Mouse (Mus musculus) lung, postnatal 0 days (tissue): ENCODE measurements around the gene Loxl3.

Experiments used
- CTCF ChIP-seq: IDR thresholded peaks from 2 replicates; pipeline ENCODE4 v1.5.1; 2016; ENCODE audit warnings: antibody characterized with exemption, mild to moderate bottlenecking
- EP300 ChIP-seq: IDR thresholded peaks from 2 replicates; pipeline ENCODE4 v1.6.1; 2016; ENCODE audit warnings: antibody characterized with exemption, mild to moderate bottlenecking, control low read depth

DNA sequence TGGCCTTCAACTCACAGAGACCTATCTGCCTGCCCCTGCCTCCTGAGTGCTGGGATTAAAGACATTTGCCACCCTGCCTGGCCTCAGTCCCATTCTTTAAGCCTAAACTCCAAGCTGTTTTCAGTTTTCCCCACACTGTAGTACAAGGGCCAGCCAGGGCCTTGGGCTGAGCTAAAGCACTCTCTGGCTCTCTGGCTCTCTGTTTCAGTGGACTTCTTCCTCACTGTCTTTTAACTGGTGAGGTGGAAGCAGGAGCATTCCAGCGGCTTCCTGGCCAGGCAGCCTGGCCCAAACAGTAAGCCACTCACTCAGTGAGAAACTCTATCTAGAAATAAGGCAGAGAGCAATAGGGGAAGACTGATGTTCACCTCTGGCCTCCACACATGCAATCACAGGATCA is 40.3 kb upstream of the Loxl3 start:
- TF ChIP-seq CTCF: no peak
- no peak for TF ChIP-seq EP300
